Mouse (Mus musculus) CH12.LX (cell line): ENCODE measurements around the gene Ppp1r16b. TPM values are rescaled to one million over a fixed set of nuclear protein-coding genes. Genes with fewer than 3 reads are reported as not detected.

Experiments
- DNase-seq: peaks from one replicate; pipeline ENCODE4 v3.0.0-alpha.2; 2013; ENCODE audit errors: extremely low read depth
- H3K27ac ChIP-seq: 2 replicates; pipeline ENCODE4 v1.5.1; 2012; ENCODE audit warnings: low read depth, mild to moderate bottlenecking, control low read depth, moderate library complexity; ENCODE audit not compliant: insufficient read depth
- H3K27me3 ChIP-seq: replicated peaks from 2 replicates; pipeline ENCODE3; 2012; ENCODE audit warnings: inconsistent platforms
- H3K36me3 ChIP-seq, 2 experiments: replicated peaks in 1 of 2; 2 replicates each; pipeline versions ENCODE3 to v1.6.1; 2012; ENCODE audit warnings: inconsistent platforms in 1 of 2, low read length in 1 of 2, mild to moderate bottlenecking in 1 of 2, mixed read lengths in 1 of 2, moderate library complexity in 1 of 2; ENCODE audit not compliant: control insufficient read depth in 1 of 2, insufficient read depth in 1 of 2
- H3K4me1 ChIP-seq, 2 experiments: 2 replicates each; pipeline ENCODE4 v1.6.1; 2012; ENCODE audit warnings: inconsistent platforms in 1 of 2, moderate library complexity in 1 of 2; ENCODE audit not compliant: insufficient read depth in 2 of 2, control insufficient read depth in 1 of 2
- H3K4me2 ChIP-seq: 2 replicates; pipeline ENCODE4 v1.6.1; 2012; ENCODE audit warnings: low read depth, mild to moderate bottlenecking, control low read depth; ENCODE audit not compliant: poor library complexity, insufficient read depth, severe bottlenecking
- H3K4me3 ChIP-seq, 3 experiments: fragments of 150-350 bp in 1 of 3; sonication (generic) in 1 of 3; replicated peaks in 1 of 3; 2 replicates each; pipeline versions ENCODE3 to v1.5.1; 2011 to 2012; ENCODE audit warnings: low read depth in 2 of 3, low read length in 2 of 3, mild to moderate bottlenecking in 2 of 3, moderate library complexity in 2 of 3, control low read depth in 1 of 3, improper control_type of control experiment in 1 of 3, inconsistent platforms in 1 of 3, mixed read lengths in 1 of 3; ENCODE audit not compliant: poor library complexity in 1 of 3
- H3K79me2 ChIP-seq: replicated peaks from 2 replicates; pipeline ENCODE4 v1.6.1; 2012; ENCODE audit warnings: mild to moderate bottlenecking, moderate library complexity; ENCODE audit not compliant: control insufficient read depth, poor library complexity, insufficient read depth, severe bottlenecking; ENCODE audit errors: extremely low read depth
- H3K9ac ChIP-seq: 2 replicates; pipeline ENCODE4 v1.6.1; 2012; ENCODE audit warnings: low read depth, mild to moderate bottlenecking, control low read depth, moderate library complexity; ENCODE audit not compliant: insufficient read depth
- H3K9me3 ChIP-seq: replicated peaks from 2 replicates; pipeline ENCODE3; 2012; ENCODE audit warnings: low read length, inconsistent platforms, mixed read lengths
- BHLHE40 ChIP-seq: IDR thresholded peaks from 2 replicates; pipeline ENCODE4 v1.6.1; 2011; ENCODE audit warnings: mild to moderate bottlenecking, low read depth, low read length, improper control_type of control experiment
- CHD1 ChIP-seq: IDR thresholded peaks from 2 replicates; pipeline ENCODE4 v1.6.1; 2012; ENCODE audit warnings: low read depth, low read length, improper control_type of control experiment, inconsistent platforms
- CHD2 ChIP-seq: IDR thresholded peaks from 2 replicates; pipeline ENCODE4 v1.6.1; 2011; ENCODE audit warnings: low read length, improper control_type of control experiment
- CTCF ChIP-seq, 2 experiments: IDR thresholded peaks in 1 of 2; conservative IDR thresholded peaks in 1 of 2; 2 replicates each; pipeline ENCODE4 v1.5.1; 2011 to 2012; ENCODE audit warnings: low read depth in 2 of 2, low read length in 2 of 2, improper control_type of control experiment in 1 of 2, inconsistent platforms in 1 of 2, mild to moderate bottlenecking in 1 of 2, moderate library complexity in 1 of 2
- ELF1 ChIP-seq: IDR thresholded peaks from 2 replicates; pipeline ENCODE4 v1.6.1; 2014; ENCODE audit warnings: low read depth, mild to moderate bottlenecking, inconsistent platforms, low read length, improper control_type of control experiment
- ETS1 ChIP-seq: conservative IDR thresholded peaks from 2 replicates; pipeline ENCODE4 v1.6.1; 2012; ENCODE audit warnings: low read depth, mild to moderate bottlenecking, inconsistent platforms, low read length, improper control_type of control experiment, moderate library complexity
- GABPA ChIP-seq: IDR thresholded peaks from 2 replicates; pipeline ENCODE4 v1.6.1; 2012; ENCODE audit warnings: low read depth, low read length, improper control_type of control experiment, inconsistent platforms; ENCODE audit not compliant: insufficient replicate concordance
- IRF4 ChIP-seq: IDR thresholded peaks from 2 replicates; pipeline ENCODE4 v1.6.1; 2014; ENCODE audit warnings: low read depth, mild to moderate bottlenecking, inconsistent platforms, low read length, improper control_type of control experiment
- KAT2A ChIP-seq: IDR thresholded peaks from 2 replicates; pipeline ENCODE4 v1.6.1; 2012; ENCODE audit warnings: low read length, improper control_type of control experiment, inconsistent platforms; ENCODE audit not compliant: insufficient replicate concordance
- MAX ChIP-seq: IDR thresholded peaks from 2 replicates; pipeline ENCODE4 v1.6.1; 2011; ENCODE audit warnings: low read length, improper control_type of control experiment
- MAZ ChIP-seq: IDR thresholded peaks from 2 replicates; pipeline ENCODE4 v1.6.1; 2012; ENCODE audit warnings: low read depth, mild to moderate bottlenecking, inconsistent platforms, low read length, improper control_type of control experiment, moderate library complexity
- MEF2A ChIP-seq: IDR thresholded peaks from 2 replicates; pipeline ENCODE4 v1.6.1; 2014; ENCODE audit warnings: low read depth, mild to moderate bottlenecking, inconsistent platforms, low read length, improper control_type of control experiment, borderline replicate concordance
- MXI1 ChIP-seq: IDR thresholded peaks from 2 replicates; pipeline ENCODE4 v1.6.1; 2011; ENCODE audit warnings: mild to moderate bottlenecking, low read depth, low read length, improper control_type of control experiment
- MYC ChIP-seq: IDR thresholded peaks from 2 replicates; pipeline ENCODE4 v1.6.1; 2011; ENCODE audit warnings: low read depth, mild to moderate bottlenecking, improper control_type of control experiment, low read length
- NELFE ChIP-seq: IDR thresholded peaks from 2 replicates; pipeline ENCODE4 v1.6.1; 2011; ENCODE audit warnings: low read depth, low read length, improper control_type of control experiment
- POLR2A ChIP-seq: IDR thresholded peaks from 2 replicates; pipeline ENCODE4 v1.6.1; 2011; ENCODE audit warnings: low read depth, mild to moderate bottlenecking, improper control_type of control experiment, low read length
- POLR2AphosphoS2 ChIP-seq: IDR thresholded peaks from 2 replicates; pipeline ENCODE4 v1.6.1; 2011; ENCODE audit warnings: low read depth, low read length, improper control_type of control experiment
- RCOR1 ChIP-seq: conservative IDR thresholded peaks from 2 replicates; pipeline ENCODE4 v1.6.1; 2012; ENCODE audit warnings: low read depth, mild to moderate bottlenecking, inconsistent platforms, low read length, improper control_type of control experiment
- SMC3 ChIP-seq: IDR thresholded peaks from 2 replicates; pipeline ENCODE4 v1.6.1; 2011; ENCODE audit warnings: low read depth, low read length, improper control_type of control experiment
- TBP ChIP-seq: conservative IDR thresholded peaks from 2 replicates; pipeline ENCODE4 v1.6.1; 2011; ENCODE audit warnings: low read depth, low read length, improper control_type of control experiment
- TCF12 ChIP-seq: IDR thresholded peaks from 2 replicates; pipeline ENCODE4 v1.6.1; 2014; ENCODE audit warnings: low read depth, mild to moderate bottlenecking, inconsistent platforms, low read length, improper control_type of control experiment
- ZC3H11A ChIP-seq: IDR thresholded peaks from 2 replicates; pipeline ENCODE4 v1.6.1; 2012; ENCODE audit warnings: low read depth, mild to moderate bottlenecking, inconsistent platforms, low read length, improper control_type of control experiment
- ZKSCAN1 ChIP-seq: IDR thresholded peaks from 2 replicates; pipeline ENCODE4 v1.6.1; 2012; ENCODE audit warnings: low read depth, inconsistent platforms, low read length, improper control_type of control experiment, borderline replicate concordance
- ZMIZ1 ChIP-seq: IDR thresholded peaks from 2 replicates; pipeline ENCODE4 v1.6.1; 2012; ENCODE audit warnings: low read depth, mild to moderate bottlenecking, inconsistent platforms, low read length, improper control_type of control experiment
- ZNF384 ChIP-seq: IDR thresholded peaks from 2 replicates; pipeline ENCODE4 v1.6.1; 2012; ENCODE audit warnings: low read depth, low read length, improper control_type of control experiment, inconsistent platforms
- dilution Hi-C: fragments of 300-500 bp; cut with MboI; formaldehyde crosslinking; loops from 2 replicates; pipeline ENCODE4 v1.14.3; 2020; ENCODE audit warnings: low sequenced_read_pairs; ENCODE audit not compliant: extremely low pct_unique_long_range_greater_than_20kb, extremely low pct_ligation_motif_present
- in situ Hi-C: fragments of 300-500 bp; cut with MboI; formaldehyde crosslinking; loops from 3 replicates; pipeline ENCODE4 v1.14.3; 2019; ENCODE audit warnings: low sequenced_read_pairs, low pct_ligation_motif_present, low pct_unique_long_range_greater_than_20kb, mixed read lengths
- polyA plus RNA-seq: library from polyadenylated mRNA; unstranded; fragments of >175 nt; gene quantifications from 2 replicates; pipeline ENCODE4 v1.2.1, GENCODE M21; 2012; ENCODE audit warnings: low read depth; ENCODE audit not compliant: insufficient read length
- total RNA-seq, 2 experiments: library from RNA; depleted of rRNA; stranded (reverse); fragments of 300-350 nt in 1 of 2; fragments of >200 nt in 1 of 2; gene quantifications; 2 replicates each; pipeline ENCODE4 v1.2.3; 2012 to 2014

Ppp1r16b gene
- total and polyA plus RNA-seq, 3 experiments = 37.7 to 55.7 (median 52.0) TPM

DNA sequence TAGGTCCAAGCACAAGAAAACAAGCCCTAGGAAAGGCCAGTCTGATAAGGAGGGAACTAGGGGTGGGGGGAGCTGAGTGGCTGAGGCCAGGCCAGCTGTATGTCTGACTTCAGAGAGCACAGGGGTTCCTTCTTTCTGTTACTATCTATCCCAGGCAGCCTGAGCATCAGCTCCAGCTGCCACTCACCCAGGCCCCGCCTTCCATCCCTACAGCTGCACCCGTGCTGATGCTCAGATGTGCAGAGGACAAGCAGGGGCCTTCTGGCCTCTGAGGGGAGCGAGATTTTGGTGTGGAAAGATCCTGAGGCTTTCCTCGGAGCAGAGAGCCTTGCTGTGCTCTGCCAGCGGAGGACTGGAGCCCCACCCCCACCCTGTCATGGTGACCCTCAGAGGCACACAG is 50.9 kb downstream of the Ppp1r16b start:
- Histone ChIP-seq H3K79me2 (peaks cover 31% of the 10 kb centered on the region), H3K4me3 (no peak overlapping the region), H3K27ac (peak overlapping the region; percentile 71), H3K27me3 (no peaks in the 10 kb centered on the region), H3K9me3 (no peaks in the 10 kb centered on the region), H3K9ac (no peak overlapping the region), H3K36me3 (peaks cover 43 to 73% of the 10 kb centered on the region in 2 experiments), H3K4me1 (peaks cover 50 to 98% of the 10 kb centered on the region in 2 experiments), H3K4me2 (no peak overlapping the region)
- peak; percentile 60 for DNase-seq
- in situ Hi-C loops = loop anchor here (10.0 kb wide), 1 partner anchor 51 kb away; the partner anchor contains the start of gene Ppp1r16b
- dilution Hi-C loops = no loop called here
- TF ChIP-seq RCOR1 = no peak
- peak; percentile 51 for TF ChIP-seq BHLHE40
- TF ChIP-seq TCF12 = peak; percentile 44; the same call in 1 of the 2 replicates
- TF ChIP-seq CHD1 = no peak
- 0 out of 2 replicates have a peak, but pooled peaks have one; percentile 51 for TF ChIP-seq POLR2AphosphoS2
- peak; percentile 56 for TF ChIP-seq ETS1
- TF ChIP-seq CTCF (conservative IDR thresholded peaks at IDR 0.05 in 1 of 2, IDR thresholded peaks at IDR 0.05 in 1 of 2; ENCODE audit: low read depth in 2 of 2, low read length in 2 of 2) = no peak
- TF ChIP-seq ZKSCAN1 = no peak
- 0 out of 2 replicates have a peak, but pooled peaks have one; percentile 44 for TF ChIP-seq MEF2A
- no peak for TF ChIP-seq ZNF384

DNA sequence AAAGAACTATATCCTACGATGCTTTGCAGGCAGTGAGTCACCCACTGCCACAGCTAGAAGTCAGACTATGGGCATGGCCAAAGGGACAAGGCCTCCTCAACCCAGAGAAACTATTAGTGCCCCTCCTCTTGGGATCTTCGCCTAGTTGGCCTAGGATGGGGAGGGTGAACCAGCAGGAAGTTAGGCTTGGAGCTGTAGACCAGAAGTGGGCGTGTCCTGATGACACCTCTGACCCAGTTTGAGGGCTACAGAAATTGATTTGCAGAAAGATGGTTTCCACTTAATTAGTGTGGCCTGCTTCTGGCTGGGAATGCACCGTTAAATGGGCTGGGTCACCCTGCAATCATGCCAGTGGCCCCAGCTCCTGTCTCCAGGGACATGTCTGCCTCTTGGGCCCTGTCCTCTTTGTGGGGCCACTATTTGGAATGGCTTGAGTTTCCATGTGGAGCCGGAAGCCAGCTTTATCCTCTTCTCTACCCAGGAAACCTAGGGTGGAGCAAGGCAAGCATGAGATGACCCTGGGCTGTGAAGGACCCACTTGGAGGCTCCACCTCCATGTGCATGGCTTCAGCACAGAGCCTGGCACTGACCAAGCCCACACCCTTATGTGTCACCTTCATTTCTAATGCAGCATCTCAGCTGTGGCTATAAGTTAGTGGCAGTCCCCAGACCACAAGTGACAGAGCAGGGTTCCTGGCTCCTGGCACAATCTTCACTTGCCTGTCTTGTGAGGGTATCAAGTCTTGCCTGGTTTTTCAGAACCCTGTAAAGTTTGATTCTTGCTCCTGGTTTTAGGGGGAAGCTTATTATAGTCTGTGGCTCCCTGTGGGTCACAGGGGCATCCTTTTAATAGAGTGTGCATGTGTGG is 52.6 kb downstream of the Ppp1r16b start:
- Histone ChIP-seq H3K4me3 (peak overlapping the region in 1 of 3 experiments; percentile 21), H3K4me1 (peaks cover 64 to 97% of the 10 kb centered on the region in 2 experiments), H3K27ac (peak overlapping the region; percentile 99), H3K79me2 (peaks cover 41% of the 10 kb centered on the region), H3K27me3 (no peaks in the 10 kb centered on the region), H3K9me3 (no peaks in the 10 kb centered on the region), H3K4me2 (peak overlapping the region; percentile 48), H3K36me3 (peaks cover 41 to 69% of the 10 kb centered on the region in 2 experiments), H3K9ac (peak overlapping the region; percentile 65)
- dilution Hi-C loops (no loop called here), in situ Hi-C loops (loop anchor here (10.0 kb wide), 1 partner anchor 53 kb away; the partner anchor contains the start of gene Ppp1r16b)
- peak; percentile 65 for DNase-seq
- TF ChIP-seq ZMIZ1 (0 out of 2 replicates have a peak, but pooled peaks have one; percentile 68), SMC3 (no peak), GABPA (no peak), CHD1 (peak; percentile 72; the same call in 1 of the 2 replicates), TCF12 (peak; percentile 41; the same call in 1 of the 2 replicates), MYC (peak; percentile 44; the same call in 1 of the 2 replicates), NELFE (0 out of 2 replicates have a peak, but pooled peaks have one; percentile 17), MAZ (0 out of 2 replicates have a peak, but pooled peaks have one; percentile 33), ELF1 (peak; percentile 51), MAX (peak; percentile 45; the same call in 1 of the 2 replicates), POLR2AphosphoS2 (peak; percentile 49; the same call in 1 of the 2 replicates), CHD2 (peak; percentile 43; the same call in 1 of the 2 replicates), MEF2A (peak; percentile 41; the same call in 1 of the 2 replicates), ETS1 (peak; percentile 79), KAT2A (no peak), ZC3H11A (no peak), BHLHE40 (peak; percentile 60), MXI1 (peak; percentile 64), POLR2A (peak; percentile 30; the same call in 1 of the 2 replicates), IRF4 (peak; percentile 38), TBP (0 out of 2 replicates have a peak, but pooled peaks have one; percentile 42)
